Mouse (Mus musculus) retina, postnatal 1 day (tissue): Measurements from ENCODE around the gene Negr1.

Experiments
- DNase-seq: peaks from one replicate; pipeline ENCODE4 v3.0.0-alpha.2; 2012

Negr1 gene

DNA sequence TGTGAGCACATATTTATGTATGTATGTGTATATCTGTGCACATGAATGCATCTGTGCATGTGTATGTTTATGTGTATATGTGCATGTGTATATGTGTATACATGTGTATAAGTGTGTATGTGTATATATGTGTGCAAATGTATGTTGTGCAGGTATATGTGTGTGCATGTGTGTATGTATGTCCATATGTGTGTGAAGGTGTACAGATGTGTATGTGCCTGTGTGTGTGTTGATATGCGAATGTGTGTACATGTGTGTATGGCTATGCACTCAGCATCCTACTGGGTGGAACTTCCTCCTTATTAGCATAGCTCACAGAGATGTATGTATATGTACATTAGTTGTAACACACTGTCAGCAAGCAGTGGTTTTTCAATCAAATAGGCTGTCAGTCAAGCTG, 554.4 kb downstream of the Negr1 start:
- DNase-seq, result no peak

DNA sequence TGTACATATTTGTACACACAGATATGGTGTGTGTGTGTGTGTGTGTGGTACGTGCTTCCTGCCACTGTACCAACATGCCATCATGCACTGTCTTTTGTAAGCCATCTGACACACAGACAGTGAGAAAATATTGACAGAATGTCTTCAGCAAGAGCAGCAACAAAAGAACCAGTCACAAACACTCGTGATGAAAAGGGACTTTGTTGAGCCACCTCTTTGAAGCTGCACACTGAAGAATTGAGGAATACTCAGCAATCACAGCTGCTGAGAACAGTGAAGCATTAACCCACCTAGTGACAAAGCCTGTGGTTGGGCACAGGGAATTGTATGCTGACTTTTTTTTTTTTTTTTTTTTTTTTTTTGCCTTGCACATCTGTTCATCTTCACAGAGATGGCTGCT, 558.3 kb downstream of the Negr1 start:
- no peak for DNase-seq

DNA sequence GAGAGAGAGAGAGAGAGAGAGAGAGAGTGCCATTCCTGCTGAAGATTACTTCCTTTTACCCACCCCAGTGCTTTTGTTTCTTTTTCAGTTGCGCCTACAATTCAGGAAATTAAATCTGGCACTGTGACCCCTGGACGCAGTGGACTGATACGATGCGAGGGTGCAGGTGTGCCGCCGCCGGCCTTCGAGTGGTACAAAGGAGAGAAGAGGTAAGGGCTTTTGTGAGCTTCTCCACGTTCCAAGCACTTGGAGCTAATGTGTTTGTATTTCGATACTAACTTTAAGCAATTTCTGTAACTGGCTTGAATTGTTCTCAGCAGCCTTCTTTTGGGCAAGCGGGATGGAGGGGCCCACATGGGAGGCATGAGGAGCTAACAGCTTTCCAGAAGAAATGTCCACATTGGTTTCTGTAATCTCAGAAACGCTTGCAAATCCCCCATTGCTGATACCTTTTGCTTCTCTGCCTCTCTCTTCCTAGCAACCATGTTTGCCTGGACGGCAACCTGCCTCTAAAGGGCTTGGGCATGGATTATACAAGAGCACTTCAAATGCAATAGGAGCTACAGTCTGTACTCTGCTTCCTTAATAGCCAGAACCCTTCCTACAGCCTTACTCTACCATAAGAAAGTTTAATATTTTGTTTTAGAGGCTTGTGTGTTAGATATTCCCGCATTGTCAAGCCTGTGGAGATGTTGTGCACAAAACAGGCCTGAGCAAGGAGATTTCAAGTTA, 584.7 kb downstream of the Negr1 start:
- DNase-seq, result no peak

DNA sequence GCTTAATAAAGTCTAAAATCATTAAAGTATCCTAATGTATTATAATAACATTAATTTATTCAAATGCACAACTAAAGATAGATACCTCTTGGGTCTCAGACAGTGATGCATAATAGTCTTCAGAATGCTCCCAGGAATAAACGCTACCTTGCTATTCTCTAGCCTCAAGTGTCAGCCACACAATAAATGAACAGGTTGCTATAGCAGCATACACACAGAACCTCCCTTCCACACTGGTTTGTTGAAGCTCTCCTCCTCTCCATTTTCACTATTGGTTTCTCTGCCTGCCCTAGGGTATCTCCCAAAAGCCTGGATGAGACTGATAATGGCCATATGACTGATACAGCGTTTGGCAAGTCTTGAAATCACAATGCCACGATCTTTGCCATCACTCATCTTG, 593.3 kb downstream of the Negr1 start:
- no peak for DNase-seq

DNA sequence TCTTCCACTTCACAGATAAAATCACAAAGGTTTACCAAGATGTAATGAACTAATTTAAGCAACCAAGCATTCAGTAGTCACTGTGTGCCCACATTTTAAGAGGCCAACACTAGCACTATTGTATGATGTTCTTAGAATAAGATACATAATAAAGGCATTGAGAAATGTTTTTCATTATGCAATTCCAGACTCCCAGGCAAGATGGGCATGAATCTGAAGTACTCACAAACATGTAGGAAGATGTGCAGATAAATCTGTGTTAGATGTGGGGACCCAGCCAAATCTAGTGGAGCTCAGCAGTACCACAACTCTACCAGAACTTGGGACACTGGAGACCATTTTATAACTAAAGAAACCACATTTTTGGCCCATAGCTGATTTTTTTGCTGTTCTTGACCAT, 593.9 kb downstream of the Negr1 start:
- no peak for DNase-seq

DNA sequence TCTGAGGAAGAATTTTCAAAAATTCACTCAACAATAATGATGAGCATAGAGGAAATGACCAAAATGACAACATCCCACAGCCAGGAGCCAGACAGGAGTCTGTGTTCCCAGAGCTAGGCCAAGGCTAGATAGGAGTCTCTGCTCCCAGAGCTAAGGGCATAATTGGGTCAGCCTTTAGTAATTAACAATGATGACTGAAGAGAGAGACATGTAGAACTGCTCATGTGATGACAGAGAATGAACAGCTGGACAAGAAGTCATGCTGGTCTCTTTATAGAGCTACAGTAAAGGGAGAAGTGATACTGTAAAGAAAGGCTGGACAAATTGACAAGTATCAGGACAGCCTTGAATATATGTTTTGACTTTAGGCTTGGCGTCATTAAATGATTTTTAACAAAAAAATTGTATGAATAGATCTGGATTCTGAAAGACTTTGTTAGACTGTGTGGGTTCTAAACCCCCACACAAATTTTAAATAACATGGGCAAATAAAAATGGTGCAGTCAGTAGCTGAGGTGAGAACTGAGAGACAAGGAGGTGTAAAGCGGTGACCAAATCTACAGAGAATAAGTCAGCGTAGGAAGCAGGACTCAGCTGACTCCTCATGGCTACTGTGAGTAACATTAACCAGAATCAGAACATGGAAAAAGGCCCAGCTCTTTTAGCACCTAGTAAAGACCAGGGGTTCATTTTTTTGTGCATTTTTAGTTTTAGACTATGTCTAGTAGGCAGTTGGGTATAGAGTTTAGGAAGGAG, 603.4 kb downstream of the Negr1 start:
- DNase-seq, result peak; percentile 57

DNA sequence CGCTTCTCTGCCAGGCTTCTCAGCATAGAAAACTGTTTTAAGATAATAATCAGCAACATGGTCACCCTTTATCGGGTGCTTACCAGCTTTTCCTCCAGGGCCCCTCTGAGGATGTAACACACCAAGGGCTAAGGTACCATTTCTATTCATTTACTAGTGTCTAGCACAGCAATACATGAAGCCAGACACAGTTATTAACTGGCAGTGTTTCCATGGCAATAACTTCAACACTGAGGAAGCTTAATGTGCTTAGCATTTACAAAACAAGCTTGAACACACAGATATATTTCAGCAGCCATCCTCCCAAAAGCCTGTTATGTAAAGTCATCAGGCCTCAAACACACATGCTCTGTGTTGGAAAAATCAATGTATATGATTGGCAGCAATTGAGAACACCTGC, 620.4 kb downstream of the Negr1 start:
- DNase-seq, result no peak

DNA sequence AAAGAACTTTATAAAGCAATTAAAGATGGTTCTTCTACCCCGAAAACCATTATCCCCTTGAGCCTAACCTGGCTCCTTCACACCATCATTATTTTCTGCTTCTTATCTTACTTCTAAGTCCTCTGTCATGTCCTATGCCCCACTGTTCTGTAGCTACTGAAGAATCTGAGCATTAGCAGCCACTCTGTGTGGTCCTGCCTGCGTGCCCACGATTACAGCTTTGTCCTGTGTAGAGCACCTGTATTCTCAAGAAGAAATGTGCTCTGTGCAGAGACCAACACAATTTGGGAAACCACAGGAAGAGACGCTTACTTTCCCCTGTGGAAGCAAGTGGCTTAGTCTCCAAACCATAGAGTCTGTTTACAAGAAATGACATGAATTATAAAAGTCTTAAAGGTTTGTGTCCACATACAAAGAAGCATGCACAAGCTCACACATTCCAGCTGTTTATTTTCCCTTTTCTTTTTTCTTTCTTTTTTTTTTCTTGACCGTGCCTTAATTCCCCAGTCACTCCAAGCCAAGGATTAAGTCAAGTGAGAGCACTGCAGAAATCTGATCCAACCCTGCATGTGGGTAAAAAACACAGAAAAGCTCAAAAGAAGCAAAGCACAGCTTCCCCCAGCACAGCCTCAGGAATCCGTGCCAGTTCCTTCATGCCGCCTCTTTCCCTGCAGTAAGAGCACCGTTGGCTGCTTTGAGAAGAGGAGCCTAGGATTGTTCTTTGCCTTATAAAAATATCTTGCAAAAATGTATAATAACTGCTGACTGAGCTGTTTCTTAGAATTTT, 627.5 kb downstream of the Negr1 start:
- DNase-seq, result no peak

DNA sequence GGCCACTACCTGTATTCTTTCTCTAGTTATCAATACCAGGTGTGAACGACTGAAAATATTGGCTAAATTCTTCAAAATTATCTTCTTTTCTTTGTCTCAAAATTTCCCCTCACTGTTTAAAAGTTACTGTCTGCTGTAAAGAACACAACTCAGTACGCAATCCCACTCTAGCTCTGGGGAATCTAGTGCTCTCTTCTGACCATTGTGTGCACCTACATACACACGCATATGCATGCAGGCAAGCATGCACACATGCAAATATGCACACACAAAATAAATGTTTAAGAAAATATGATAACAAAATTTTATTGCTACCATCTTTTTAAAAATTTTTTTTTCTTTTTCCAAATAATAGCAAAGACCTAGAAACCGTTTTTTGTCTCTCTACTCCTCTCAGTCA, 628.2 kb downstream of the Negr1 start:
- no peak for DNase-seq

DNA sequence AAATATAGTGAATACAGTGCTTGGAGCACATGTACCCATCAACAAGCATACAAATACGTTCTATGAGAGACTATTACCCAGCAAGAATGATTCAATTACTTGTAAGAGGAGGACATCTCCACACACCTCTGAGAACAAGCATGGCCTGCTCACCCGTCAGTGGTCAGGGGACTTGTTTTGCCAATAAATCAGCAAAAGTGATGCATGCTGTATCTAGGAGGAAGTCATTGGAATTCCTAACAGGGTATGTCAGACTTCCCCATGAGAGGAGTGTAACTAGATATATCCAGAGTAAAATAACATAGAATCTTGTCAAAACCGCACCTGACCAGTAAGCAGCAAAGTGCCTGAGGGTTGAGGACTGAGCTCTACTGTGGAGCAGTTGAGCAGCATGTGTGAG, 629.0 kb downstream of the Negr1 start:
- DNase-seq, result no peak

DNA sequence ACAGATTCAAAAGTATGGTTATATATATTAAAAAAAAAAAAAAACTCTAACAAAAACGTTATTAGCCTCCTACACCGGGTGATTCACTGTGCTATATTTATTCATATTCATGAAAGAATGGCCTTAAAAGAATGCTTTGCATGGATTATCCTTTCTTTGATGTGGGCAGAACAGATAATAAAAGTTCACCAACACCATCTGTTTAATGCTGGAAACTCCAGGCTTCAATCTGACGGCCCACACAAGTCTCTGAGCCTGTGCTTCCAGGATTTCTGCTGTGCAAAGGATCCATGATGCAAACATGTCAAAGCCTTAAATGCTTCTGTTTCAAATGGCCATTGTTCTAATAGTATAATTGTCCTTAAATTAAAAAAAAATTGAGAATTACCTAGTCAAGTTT, 630.4 kb downstream of the Negr1 start:
- no peak for DNase-seq

DNA sequence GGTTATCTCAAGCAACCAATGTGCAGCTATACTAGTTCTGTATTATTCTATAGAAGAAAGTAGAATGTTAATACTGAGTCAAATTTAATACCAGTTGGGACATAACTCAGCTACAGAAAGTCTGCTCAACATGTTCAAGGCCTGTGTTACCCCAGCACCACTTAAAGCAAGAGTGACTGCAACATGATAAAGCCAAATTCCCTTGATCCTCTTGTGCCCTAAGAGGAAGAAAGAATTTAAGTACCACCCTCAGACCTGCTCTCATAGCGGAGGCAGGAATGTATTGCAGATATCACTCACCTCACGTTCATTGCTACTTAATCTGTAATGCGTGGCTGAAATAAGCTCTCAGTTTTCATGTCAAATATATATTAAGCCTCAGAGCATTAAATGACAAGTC, 631.5 kb downstream of the Negr1 start:
- DNase-seq, result no peak

DNA sequence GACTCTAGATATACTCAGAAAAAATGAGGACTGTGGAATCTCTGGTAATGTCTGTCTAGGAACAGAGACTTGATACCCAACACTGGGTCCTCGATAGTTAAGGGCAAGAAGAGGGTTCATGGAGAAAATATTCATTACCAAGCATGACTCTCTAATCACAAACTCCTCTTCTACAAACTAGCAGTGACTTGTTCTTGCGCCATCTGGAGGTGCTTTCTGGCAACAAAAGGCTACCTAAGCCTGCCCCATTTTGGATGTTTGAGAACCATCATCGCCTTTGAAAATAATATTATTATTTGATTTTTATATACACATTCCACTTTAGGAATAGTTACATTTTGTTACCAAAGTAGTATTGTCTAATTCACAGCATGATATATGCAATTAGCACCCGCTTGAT, 637.1 kb downstream of the Negr1 start:
- DNase-seq, result no peak

DNA sequence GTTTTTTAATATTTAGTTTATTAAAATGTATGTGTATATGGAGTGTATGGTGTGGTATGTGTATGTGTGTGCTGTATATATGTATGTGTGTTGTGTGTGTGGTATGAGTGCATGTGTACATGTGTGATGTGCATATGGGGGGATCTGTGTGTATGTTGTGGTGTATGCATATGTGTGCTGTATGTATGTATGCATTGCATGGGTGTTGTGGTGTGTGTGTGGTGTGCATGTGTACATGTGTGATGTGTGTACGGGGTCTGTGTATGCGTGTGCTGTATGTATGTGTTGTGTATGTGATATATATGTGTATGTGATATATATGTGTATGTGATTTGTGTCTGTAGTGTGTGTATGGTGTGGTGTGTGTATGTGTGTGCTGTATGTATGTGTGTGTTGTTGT, 640.1 kb downstream of the Negr1 start:
- DNase-seq, result no peak

DNA sequence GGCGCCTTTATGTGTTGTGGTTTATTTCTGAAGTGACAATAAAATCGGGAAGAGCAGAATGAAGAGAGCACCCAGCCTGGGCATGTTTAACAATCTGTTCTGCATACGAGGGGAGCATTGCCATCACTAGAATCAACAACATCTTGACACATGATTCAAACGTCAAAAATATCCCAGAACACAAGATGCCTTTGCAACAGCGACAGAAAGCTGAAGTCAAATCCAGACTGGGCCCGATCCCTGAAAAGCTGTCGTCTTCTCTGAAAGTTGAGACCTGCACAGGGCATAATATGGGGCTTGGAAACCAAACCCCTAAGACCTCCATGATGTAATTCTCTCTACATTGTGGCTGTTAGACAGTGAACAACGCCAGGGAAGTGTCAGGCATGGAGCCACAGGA, 642.0 kb downstream of the Negr1 start:
- no peak for DNase-seq

DNA sequence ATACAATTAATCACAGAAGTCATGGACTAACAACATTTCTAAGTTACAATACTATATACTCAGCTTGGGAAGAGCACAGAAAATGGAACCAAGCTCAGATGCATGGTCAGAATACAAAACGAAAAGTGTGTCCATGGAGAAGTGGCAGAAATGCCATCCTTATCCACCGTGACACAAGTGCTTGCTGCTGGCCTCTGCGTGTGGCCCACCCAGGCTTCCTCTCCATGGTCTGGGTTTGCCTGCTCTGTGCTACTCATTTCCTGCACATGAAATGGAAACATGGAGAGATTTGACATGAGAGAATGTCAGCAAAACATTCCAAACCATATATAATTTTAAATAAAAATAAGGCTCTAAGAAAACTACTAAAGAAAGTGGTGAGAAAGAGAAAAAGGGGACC, 645.2 kb downstream of the Negr1 start:
- DNase-seq, result no peak

DNA sequence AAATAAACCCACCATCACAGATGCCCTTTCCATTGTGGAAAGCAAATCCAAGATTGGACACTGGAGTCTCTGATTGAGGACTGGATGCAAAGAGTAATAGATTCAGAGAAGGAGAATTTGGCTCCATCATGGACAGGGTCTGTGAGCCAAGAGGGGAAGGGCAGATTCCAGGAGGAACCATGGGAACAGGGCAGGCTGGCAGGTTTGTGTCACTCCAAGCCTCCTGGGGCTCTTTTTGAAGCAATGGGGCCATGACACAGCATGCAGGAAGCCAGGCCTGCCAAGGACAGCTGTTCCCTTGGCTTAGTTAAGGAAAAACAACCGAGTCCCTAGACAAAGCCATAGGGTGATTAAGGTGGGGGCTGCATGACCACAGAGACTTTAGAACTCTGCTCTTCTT, 647.4 kb downstream of the Negr1 start:
- DNase-seq, result no peak

DNA sequence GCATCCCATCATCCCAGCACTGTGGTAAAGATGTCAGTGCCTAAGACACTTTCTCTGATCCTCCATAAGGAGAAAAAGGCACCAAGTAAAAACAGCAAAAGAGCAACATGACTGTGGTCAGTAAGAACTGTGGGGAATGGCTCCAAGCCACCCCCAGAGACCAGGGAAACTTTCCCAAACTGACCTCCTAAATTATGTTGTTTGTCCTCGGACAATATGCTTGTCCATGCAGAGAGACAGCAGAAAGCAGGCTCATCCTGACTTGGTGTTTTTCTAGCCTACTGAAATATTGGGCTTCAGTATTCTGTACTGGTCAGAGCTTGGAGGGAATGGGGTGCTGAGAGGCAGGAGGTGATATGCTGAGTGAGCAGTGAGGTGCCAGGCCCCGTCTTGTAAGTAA, 647.8 kb downstream of the Negr1 start:
- DNase-seq, result no peak

DNA sequence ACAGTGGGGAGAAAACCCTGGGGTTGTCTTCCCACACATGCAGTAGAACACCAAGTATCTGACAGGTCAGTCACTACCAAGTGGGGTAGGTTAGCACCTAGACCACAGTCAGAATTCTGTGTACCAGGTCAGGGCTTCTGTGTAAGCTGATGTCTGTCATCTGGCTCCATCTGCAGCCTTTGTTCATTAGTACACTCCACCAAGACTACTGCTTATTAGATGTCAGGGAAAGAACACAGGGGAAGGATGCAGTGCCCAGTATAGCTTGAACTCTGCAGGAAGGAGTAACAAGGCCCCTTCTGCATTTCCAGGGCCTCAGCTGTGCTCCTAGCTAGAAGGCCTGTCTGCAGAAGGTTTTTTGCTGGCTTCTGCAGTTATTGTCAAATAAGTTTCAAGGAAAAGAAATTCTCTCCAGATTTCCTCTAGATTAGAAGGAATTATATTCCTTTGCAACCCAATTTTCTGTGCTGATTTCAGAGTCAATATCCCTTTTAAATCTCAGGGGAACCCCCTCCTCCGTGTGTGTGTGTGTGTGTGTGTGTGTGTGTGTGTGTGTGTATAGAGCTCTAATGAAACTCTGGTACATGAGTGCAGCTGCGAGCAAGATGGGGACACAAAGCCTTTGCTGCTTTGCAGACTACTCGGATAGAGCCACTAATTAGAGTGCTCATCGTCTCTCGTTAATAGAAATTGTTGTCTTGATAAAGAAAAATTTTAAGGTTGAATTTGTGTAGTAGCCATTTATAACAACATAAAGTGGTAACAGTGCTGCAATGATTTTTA, 654.5 kb downstream of the Negr1 start:
- DNase-seq, result peak; percentile 45

DNA sequence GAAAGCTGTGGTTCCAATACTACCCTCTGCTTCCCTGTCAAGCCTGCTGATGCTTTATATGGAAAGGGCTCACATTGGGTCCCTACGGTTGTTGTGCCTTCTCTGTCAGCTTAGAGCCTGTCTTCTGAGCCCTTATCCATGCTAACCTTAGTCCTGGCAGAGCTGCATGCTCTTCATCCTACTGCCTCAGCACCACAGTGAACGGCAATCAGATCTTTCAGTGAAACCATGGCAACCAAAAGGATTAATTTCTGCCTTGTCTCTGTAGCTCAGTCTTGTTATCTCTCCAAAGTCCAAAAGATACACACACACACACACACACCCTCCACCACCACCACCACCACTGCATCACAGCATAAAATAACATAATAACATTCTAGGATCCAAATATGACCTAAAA, 656.2 kb downstream of the Negr1 start:
- no peak for DNase-seq

DNA sequence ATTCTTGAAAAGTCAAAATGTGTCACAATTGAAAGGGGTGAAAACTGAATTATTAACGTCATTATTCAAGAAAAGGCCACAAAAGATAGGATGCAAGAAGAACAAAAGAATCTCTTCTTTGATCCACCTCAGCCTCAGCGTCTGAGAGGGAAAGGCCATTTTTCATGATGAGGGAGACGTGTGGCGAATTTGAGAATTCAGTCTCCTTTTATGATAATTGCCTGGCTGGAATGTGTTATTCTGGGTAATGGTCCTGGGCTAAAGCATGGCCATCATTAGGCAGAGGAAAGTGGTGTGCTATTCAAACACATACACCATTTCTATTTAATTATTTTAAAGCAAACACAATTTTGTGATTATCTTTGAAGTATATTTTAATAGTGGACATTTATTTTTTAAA, 663.3 kb downstream of the Negr1 start:
- no peak for DNase-seq

DNA sequence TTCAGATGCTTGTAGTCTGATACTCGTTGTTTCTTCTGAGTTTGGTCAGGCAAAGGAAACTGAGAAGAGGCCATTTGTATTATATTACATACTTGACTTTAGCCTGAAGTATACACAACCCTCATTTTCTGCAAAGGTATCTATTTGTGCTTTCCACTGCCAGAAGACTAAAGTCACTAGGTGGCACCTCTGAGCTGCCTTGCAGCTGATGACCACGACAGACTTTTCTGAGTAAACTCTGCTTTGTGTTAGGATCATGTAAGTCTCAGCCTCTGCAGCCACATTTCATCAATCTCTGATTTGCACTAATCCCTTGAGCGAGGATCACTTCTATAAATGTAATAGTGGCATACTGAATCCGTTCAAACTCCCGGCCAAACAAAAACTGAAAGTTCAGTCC, 671.1 kb downstream of the Negr1 start:
- peak; percentile 64 for DNase-seq

DNA sequence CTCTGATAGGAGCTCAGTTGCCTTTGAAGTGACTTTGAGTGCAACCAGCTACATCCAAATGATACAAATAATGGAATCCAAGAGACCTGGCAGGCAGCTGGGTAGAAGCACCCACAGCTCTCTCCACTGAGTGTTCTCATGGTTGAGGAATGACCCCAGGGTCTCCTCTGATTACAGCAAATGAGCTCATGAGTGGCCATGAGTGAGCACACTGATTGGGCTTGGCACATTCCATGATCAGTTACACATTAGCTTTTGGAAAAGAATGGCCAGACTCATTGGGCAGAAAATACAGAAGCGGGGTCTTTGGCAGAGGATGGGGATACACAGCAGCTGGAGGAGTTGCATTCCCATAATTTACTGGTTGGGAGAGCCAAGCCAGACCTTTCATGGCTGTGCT, 678.6 kb downstream of the Negr1 start:
- DNase-seq, result peak; percentile 72
